In the genomic region with DNA sequence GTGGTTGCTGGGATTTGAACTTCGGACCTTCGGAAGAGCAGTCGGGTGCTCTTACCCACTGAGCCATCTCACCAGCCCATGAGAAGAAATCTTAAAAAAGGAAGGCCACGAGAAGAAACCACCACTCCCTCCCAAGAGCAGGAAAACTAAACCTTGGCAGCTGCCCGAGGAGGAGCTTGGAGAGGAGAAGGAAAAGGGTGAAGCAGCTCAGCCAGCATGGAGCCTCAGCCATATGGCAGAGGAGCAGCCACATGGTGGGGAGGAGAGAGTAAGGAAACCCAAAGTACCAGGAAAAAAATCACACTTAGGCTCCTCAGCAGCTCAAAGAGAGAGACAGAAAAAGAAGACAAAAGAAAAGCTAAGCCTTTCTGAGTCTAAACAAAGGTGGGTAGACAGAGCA, we compare ENCODE assay signal across 14 mouse cellular contexts.
DNase-seq lines count a peak whose midpoint lies in the region; ATAC-seq and TF ChIP-seq lines count a peak whose summit lies in the region.
"Had no signal": no experiment of that assay in that cellular context is flagged by ENCODE, and none has a peak within 500 bp of the region (broad histone marks: within the 10 kb centered on the region; RNA-seq: fewer than 3 reads in every experiment).

No protein-coding gene starts in this region.

- H3K27me3 ChIP-seq in forebrain, embryonic 13.5 days = no peaks in the 10 kb centered on the region
- H3K27me3 ChIP-seq in forebrain, embryonic 11.5 days (ENCODE audit: control insufficient read depth, insufficient read depth, low read length) = no peaks in the 10 kb centered on the region
- H3K27me3 ChIP-seq: heart, embryonic 13.5 days had no signal

- 89% methylated on average over 5 of the region's 5 CpGs for WGBS in forebrain, embryonic 13.5 days
- 93% methylated on average over 5 of the region's 5 CpGs for WGBS in forebrain, embryonic 11.5 days

- intact Hi-C loops in left cerebral cortex, adult 2 months (cut with DNase I) = loop anchor here (5.0 to 10.0 kb wide), 4 partner anchors 163 to 387 kb away; a partner anchor contains a TSS
- intact Hi-C loops in left cerebral cortex, postnatal 10 days (cut with DNase I) = loop anchor here (10.0 kb wide), 1 partner anchor 385 kb away; no protein-coding TSS in a partner anchor

- H3K9ac ChIP-seq in forebrain, embryonic 13.5 days = no peak overlapping the region
- H3K9ac ChIP-seq in forebrain, embryonic 11.5 days (ENCODE audit: low read length) = no peak overlapping the region
- H3K9ac ChIP-seq: heart, embryonic 13.5 days had no signal

- H3K4me2 ChIP-seq in forebrain, embryonic 13.5 days = no peak overlapping the region
- no peak overlapping the region for H3K4me2 ChIP-seq in forebrain, embryonic 11.5 days (ENCODE audit: low read depth, low read length, severe bottlenecking)
- H3K4me2 ChIP-seq: heart, embryonic 13.5 days had no signal

- TF ChIP-seq POLR2A in cortical plate, adult 2 months (IDR thresholded peaks at IDR 0.05; ENCODE audit: extremely low read depth, insufficient read depth, low read length) = no peak

- no peak overlapping the region for H3K4me3 ChIP-seq in forebrain, embryonic 13.5 days
- no peak overlapping the region for H3K4me3 ChIP-seq in forebrain, embryonic 11.5 days (ENCODE audit: low read depth, low read length)
- no peak overlapping the region for H3K4me3 ChIP-seq in left cerebral cortex, adult 2 months
- no peak overlapping the region for H3K4me3 ChIP-seq in cortical plate, adult 2 months (ENCODE audit: insufficient read depth, low read length)
- H3K4me3 ChIP-seq: erythroblast, embryonic 14.5 days; heart, embryonic 13.5 days; hindbrain, embryonic 10.5 days; midbrain, embryonic 10.5 days had no signal

- H3K9me3 ChIP-seq in forebrain, embryonic 13.5 days (replicated peaks) = no peaks in the 10 kb centered on the region; the same call in 1 of the 2 replicates
- H3K9me3 ChIP-seq in forebrain, embryonic 11.5 days (ENCODE audit: control insufficient read depth, low read length) = no peaks in the 10 kb centered on the region
- H3K9me3 ChIP-seq: hindbrain, embryonic 10.5 days; midbrain, embryonic 10.5 days had no signal

- no peak for TF ChIP-seq CTCF in left cerebral cortex, adult 2 months (IDR thresholded peaks at IDR 0.05)
- TF ChIP-seq CTCF in cortical plate, adult 2 months (IDR thresholded peaks at IDR 0.05; ENCODE audit: extremely low read depth, insufficient read depth, low read length) = no peak

- H3K27ac ChIP-seq in forebrain, embryonic 13.5 days = no peak overlapping the region
- no peak overlapping the region for H3K27ac ChIP-seq in forebrain, embryonic 11.5 days (ENCODE audit: low read depth, low read length)
- H3K27ac ChIP-seq in left cerebral cortex, adult 2 months = peak overlapping the region; percentile 91
- peak overlapping the region; percentile 92 for H3K27ac ChIP-seq in cortical plate, adult 2 months (ENCODE audit: insufficient read depth, low read length)
- H3K27ac ChIP-seq: hindbrain, embryonic 10.5 days had no signal

- H3K4me1 ChIP-seq in forebrain, embryonic 13.5 days = peaks cover 32% of the 10 kb centered on the region
- H3K4me1 ChIP-seq in forebrain, embryonic 11.5 days (replicated peaks; ENCODE audit: control insufficient read depth, insufficient read depth, low read length) = peaks cover 2% of the 10 kb centered on the region; the same call in 1 of the 2 replicates
- peaks cover 7% of the 10 kb centered on the region; the same call in 1 of the 2 replicates for H3K4me1 ChIP-seq in cortical plate, adult 2 months (ENCODE audit: control insufficient read depth, insufficient read depth, low read length)

- DNase-seq in forebrain, embryonic 11.5 days (ENCODE audit: low spot score) = no peak
- DNase-seq in left cerebral cortex, adult 2 months (ENCODE audit: extremely low spot score in 1 of 2, low spot score in 2 of 2) = peak; percentile 25 to 51
- no peak for DNase-seq in left cerebral cortex, postnatal 10 days (ENCODE audit: extremely low spot score in 1 of 2, low spot score in 2 of 2)
- no peak for DNase-seq in lung, postnatal 10 days
- DNase-seq in kidney, adult 9 months = no peak
- DNase-seq in embryo, embryonic 10 days (ENCODE audit: low spot score) = no peak
- DNase-seq: gastrocnemius, postnatal 25 days had no signal

- ATAC-seq in forebrain, embryonic 13.5 days = 0 out of 2 replicates have a peak, but pooled peaks have one; percentile 28
- no peak for ATAC-seq in forebrain, embryonic 11.5 days (replicated peaks; ENCODE audit: low FRiP score)
- ATAC-seq: inflammation-experienced regulatory T-cells, adult 6 months had no signal

- no peaks in the 10 kb centered on the region for H3K36me3 ChIP-seq in forebrain, embryonic 13.5 days (ENCODE audit: poor library complexity, severe bottlenecking)
- H3K36me3 ChIP-seq in forebrain, embryonic 11.5 days (ENCODE audit: control insufficient read depth, insufficient read depth, low read length) = no peaks in the 10 kb centered on the region
- H3K36me3 ChIP-seq: heart, embryonic 13.5 days; hindbrain, embryonic 10.5 days; midbrain, embryonic 10.5 days had no signal

Comparison
In these comparisons a context has a peak if more than half of its experiments do, and no peak if none do; other contexts are left out.
1. DNase-seq: peak in left cerebral cortex, adult 2 months (2 of 2); none in forebrain, embryonic 11.5 days (single experiment), left cerebral cortex, postnatal 10 days (0 of 2), lung, postnatal 10 days (single experiment), kidney, adult 9 months (single experiment) and embryo, embryonic 10 days (single experiment).
2. H3K27ac ChIP-seq: peak in left cerebral cortex, adult 2 months (single experiment) and cortical plate, adult 2 months (single experiment); none in forebrain, embryonic 13.5 days (single experiment) and forebrain, embryonic 11.5 days (single experiment).